Mouse (Mus musculus) limb, embryonic 11.5 days (tissue): ENCODE results near the gene Dock4. TPM values are rescaled to one million over a fixed set of nuclear protein-coding genes. Genes with fewer than 3 reads are reported as not detected.
A peak's percentile ranks its signal among the peaks of the same experiment; 100 is the strongest.

ENCODE experiments used
- ATAC-seq: fragments of 200-750 bp; cut with Nextera tagmentation; 2 replicates; pipeline ENCODE4 v1.8.0; 2017; ENCODE audit warnings: low read depth; ENCODE audit not compliant: insufficient number of reproducible peaks, low FRiP score, low TSS enrichment
- DNase-seq: peaks from one replicate; pipeline ENCODE4 v3.0.0-alpha.2; 2015; ENCODE audit warnings: low spot score
- H3K27ac ChIP-seq: fragments of 300-500 bp; sonication (generic); replicated peaks from 2 replicates; pipeline ENCODE4 v1.5.1; 2014; ENCODE audit warnings: low read depth, mild to moderate bottlenecking, low read length
- H3K27me3 ChIP-seq: fragments of 300-500 bp; sonication (generic); 2 replicates; pipeline ENCODE4 v1.6.1; 2014; ENCODE audit warnings: mild to moderate bottlenecking, low read length, mixed read lengths; ENCODE audit not compliant: control insufficient read depth, insufficient read depth
- H3K36me3 ChIP-seq: fragments of 300-500 bp; sonication (generic); 2 replicates; pipeline ENCODE4 v1.6.1; 2014; ENCODE audit warnings: mild to moderate bottlenecking, low read length, moderate library complexity, mixed read lengths; ENCODE audit not compliant: control insufficient read depth, insufficient read depth
- H3K4me1 ChIP-seq: fragments of 300-500 bp; sonication (generic); 2 replicates; pipeline ENCODE4 v1.6.1; 2014; ENCODE audit warnings: low read length, mixed read lengths; ENCODE audit not compliant: control insufficient read depth, insufficient read depth
- H3K4me2 ChIP-seq: fragments of 300-500 bp; sonication (generic); 2 replicates; pipeline ENCODE4 v1.6.1; 2014; ENCODE audit warnings: low read depth, mild to moderate bottlenecking, moderate library complexity; ENCODE audit not compliant: severe bottlenecking
- H3K4me3 ChIP-seq: fragments of 300-500 bp; sonication (generic); 2 replicates; pipeline ENCODE4 v1.5.1; 2014; ENCODE audit warnings: low read depth, low read length
- H3K9ac ChIP-seq: fragments of 300-500 bp; sonication (generic); 2 replicates; pipeline ENCODE4 v1.6.1; 2014; ENCODE audit warnings: mild to moderate bottlenecking, low read length
- H3K9me3 ChIP-seq: fragments of 300-500 bp; sonication (generic); 2 replicates; pipeline ENCODE4 v1.6.1; 2016; ENCODE audit warnings: low read length; ENCODE audit not compliant: control insufficient read depth
- WGBS: fragments of 180-500 bp; shearing (Covaris S2); extraction: QIAGEN DNeasy Blood & Tissue Kit; methylation state at CpG from one replicate; pipeline ENCODE4 v1.1.7; 2014; 5-methylcytosine and 5-hydroxymethylcytosine counted together
- polyA plus RNA-seq: library from polyadenylated mRNA; unstranded; fragments of >200 nt; fragmentation: Nextera tagmentation; extraction: Ambion mirVana; gene quantifications from 2 replicates; pipeline ENCODE4 v1.2.1, GENCODE M21; 2014

Dock4 gene
- polyA plus RNA-seq, 1 experiment from 2014 or later, result 13.5 TPM

DNA sequence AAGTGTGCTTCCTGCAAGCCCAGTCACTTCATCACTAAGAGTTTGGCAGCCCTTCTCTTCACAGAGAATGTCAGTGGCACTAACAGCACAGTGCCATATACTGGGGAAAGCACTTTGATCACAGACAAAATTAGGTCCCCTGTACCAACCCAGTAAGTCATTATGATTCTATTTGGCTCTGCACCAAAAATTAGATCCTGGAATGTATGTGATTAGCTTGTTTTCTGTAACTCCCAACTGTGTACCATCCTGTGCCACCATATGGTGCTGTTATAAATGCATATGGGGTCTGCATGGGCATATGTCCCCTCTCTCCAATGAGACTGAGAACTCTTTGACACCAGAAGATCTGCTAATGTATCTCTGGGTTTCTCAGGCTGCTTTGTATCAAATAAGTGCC lies 382.3 kb downstream of the Dock4 start:
- Histone ChIP-seq H3K36me3 (no peaks in the 10 kb centered on the region), H3K4me1 (no peaks in the 10 kb centered on the region), H3K9ac (no peak overlapping the region), H3K9me3 (no peaks in the 10 kb centered on the region), H3K27ac (no peak overlapping the region), H3K27me3 (no peaks in the 10 kb centered on the region), H3K4me3 (no peak overlapping the region), H3K4me2 (no peak overlapping the region)
- no peak for DNase-seq
- ATAC-seq, result no peak

GRCm38 (mm10) chr12:40829269-40829668 lies 383.5 kb downstream of the Dock4 start:
- DNase-seq (no peak), ATAC-seq (no peak)
- H3K4me1 ChIP-seq, result no peaks in the 10 kb centered on the region
- H3K9ac ChIP-seq, result no peak overlapping the region
- no peak overlapping the region for H3K4me3 ChIP-seq
- H3K36me3 ChIP-seq, result no peaks in the 10 kb centered on the region
- no peak overlapping the region for H3K27ac ChIP-seq
- WGBS, result 73% methylated on average over 1 of the region's 1 CpGs
- no peaks in the 10 kb centered on the region for H3K9me3 ChIP-seq
- H3K27me3 ChIP-seq, result no peaks in the 10 kb centered on the region
- H3K4me2 ChIP-seq, result no peak overlapping the region

GRCm38 (mm10) chr12:40832157-40832556 lies 386.4 kb downstream of the Dock4 start:
- no peak for DNase-seq
- no peak for ATAC-seq
- H3K4me1 ChIP-seq, result peaks cover 3% of the 10 kb centered on the region; the same call in 1 of the 2 replicates
- no peak overlapping the region for H3K27ac ChIP-seq
- no peak overlapping the region for H3K9ac ChIP-seq
- no peaks in the 10 kb centered on the region for H3K27me3 ChIP-seq
- H3K36me3 ChIP-seq, result no peaks in the 10 kb centered on the region
- H3K4me3 ChIP-seq, result no peak overlapping the region
- no peaks in the 10 kb centered on the region for H3K9me3 ChIP-seq
- 79% methylated on average over 8 of the region's 8 CpGs for WGBS
- no peak overlapping the region for H3K4me2 ChIP-seq

DNA sequence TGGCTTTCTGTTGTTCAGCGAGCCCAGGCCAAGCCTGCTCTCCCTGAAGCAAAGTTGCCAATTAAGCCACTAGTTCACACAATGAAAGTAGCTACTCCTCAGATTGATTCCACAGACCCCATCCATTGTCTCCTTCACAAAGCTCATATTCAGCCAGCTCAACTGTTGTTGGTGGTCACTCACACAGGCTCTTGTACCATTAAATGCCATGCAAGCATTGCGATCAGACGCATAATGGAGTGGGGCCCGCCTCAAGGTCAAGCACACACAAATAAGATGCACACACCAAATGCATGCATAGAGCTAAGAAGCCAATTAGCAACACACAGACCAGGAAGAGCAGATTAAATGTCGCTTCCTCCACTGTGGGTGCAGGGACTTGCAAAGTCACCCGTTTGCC lies 391.2 kb downstream of the Dock4 start:
- H3K36me3 ChIP-seq, result no peaks in the 10 kb centered on the region
- H3K4me2 ChIP-seq, result no peak overlapping the region
- 45% methylated on average over 6 of the region's 6 CpGs for WGBS
- H3K4me3 ChIP-seq, result no peak overlapping the region
- H3K4me1 ChIP-seq, result peaks cover 3% of the 10 kb centered on the region; the same call in 1 of the 2 replicates
- no peak for ATAC-seq
- no peaks in the 10 kb centered on the region for H3K27me3 ChIP-seq
- H3K27ac ChIP-seq, result no peak overlapping the region
- H3K9ac ChIP-seq, result no peak overlapping the region
- no peak for DNase-seq
- no peaks in the 10 kb centered on the region for H3K9me3 ChIP-seq

GRCm38 (mm10) chr12:40837597-40838337 lies 392.0 kb downstream of the Dock4 start:
- Histone ChIP-seq H3K4me1 (peaks cover 3% of the 10 kb centered on the region; the same call in 1 of the 2 replicates), H3K27me3 (no peaks in the 10 kb centered on the region), H3K9me3 (no peaks in the 10 kb centered on the region), H3K4me2 (no peak overlapping the region), H3K4me3 (no peak overlapping the region), H3K9ac (no peak overlapping the region), H3K36me3 (no peaks in the 10 kb centered on the region), H3K27ac (no peak overlapping the region)
- whole genome bisulfite sequencing, result 7% methylated on average over 8 of the region's 8 CpGs
- DNase-seq, result peak; percentile 84
- ATAC-seq, result no peak

DNA sequence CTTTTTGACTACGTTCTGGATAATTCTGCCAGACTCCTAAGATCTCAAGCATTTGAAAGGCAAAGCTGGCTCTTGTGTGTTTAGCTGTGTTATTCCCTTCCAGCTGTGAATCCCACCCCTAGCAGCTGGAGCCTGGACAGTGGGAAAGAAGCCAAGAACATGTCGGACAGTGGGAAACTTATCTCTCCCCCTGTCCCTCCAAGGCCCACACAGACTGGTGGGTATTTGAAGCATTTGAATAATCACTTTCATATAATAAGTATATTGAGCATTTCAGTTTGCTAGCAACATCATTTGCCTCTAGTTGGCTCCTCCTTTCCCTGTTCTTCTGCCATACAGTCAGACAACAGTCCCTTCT lies 392.6 kb downstream of the Dock4 start:
- WGBS, result 68% methylated on average over 2 of the region's 2 CpGs
- H3K4me2 ChIP-seq, result no peak overlapping the region
- H3K4me3 ChIP-seq, result no peak overlapping the region
- DNase-seq (no peak), ATAC-seq (no peak)
- H3K4me1 ChIP-seq, result peaks cover 3% of the 10 kb centered on the region; the same call in 1 of the 2 replicates
- H3K27me3 ChIP-seq, result no peaks in the 10 kb centered on the region
- no peaks in the 10 kb centered on the region for H3K36me3 ChIP-seq
- H3K9ac ChIP-seq, result no peak overlapping the region
- no peak overlapping the region for H3K27ac ChIP-seq
- H3K9me3 ChIP-seq, result no peaks in the 10 kb centered on the region

DNA sequence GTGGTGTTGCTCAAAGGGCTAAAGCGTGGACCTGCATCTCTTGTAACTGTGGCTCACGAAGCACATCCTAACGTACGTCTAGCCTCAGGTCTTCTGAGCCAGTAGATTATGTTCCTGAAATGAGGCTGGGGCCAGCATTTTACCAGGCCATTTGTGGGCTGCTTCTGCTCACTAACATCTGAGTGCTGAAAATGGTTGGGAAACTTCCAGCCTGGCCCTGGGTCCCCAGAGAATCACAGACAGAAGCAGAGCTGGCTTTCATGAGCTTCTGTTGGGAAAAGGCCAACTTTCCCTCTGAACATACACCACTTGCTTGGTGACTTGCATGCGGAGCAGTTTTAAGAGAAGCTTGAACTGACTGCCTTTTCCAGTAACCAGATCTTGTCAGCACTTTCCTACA lies 393.2 kb downstream of the Dock4 start:
- Histone ChIP-seq H3K4me1 (peaks cover 3% of the 10 kb centered on the region; the same call in 1 of the 2 replicates), H3K4me2 (no peak overlapping the region), H3K36me3 (no peaks in the 10 kb centered on the region), H3K4me3 (no peak overlapping the region), H3K9ac (no peak overlapping the region), H3K27me3 (no peaks in the 10 kb centered on the region), H3K9me3 (no peaks in the 10 kb centered on the region), H3K27ac (no peak overlapping the region)
- DNase-seq, result no peak
- whole genome bisulfite sequencing, result 89% methylated on average over 5 of the region's 5 CpGs
- ATAC-seq, result no peak

DNA sequence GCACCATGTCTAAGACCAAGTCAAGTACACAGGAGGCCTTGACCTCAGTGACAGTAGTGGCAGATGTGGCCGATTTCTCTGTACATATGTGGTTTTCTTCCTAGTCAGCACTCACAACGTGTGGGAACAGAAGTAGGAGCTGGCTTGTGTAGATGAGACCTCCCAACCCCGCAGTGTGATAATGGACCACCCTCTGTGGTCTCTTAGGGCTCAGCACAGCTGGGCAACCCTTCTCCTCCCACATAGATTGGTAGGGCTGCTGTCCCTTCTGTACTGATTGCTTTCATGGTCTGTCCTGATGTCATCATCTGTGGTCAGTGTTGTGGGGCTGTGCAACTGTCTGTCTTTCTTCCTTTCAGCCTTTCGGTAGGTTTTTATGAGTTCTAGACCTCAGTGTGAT lies 394.1 kb downstream of the Dock4 start:
- Histone ChIP-seq H3K4me3 (no peak overlapping the region), H3K27me3 (no peaks in the 10 kb centered on the region), H3K9me3 (no peaks in the 10 kb centered on the region), H3K4me2 (no peak overlapping the region), H3K36me3 (no peaks in the 10 kb centered on the region), H3K4me1 (peaks cover 3% of the 10 kb centered on the region; the same call in 1 of the 2 replicates), H3K27ac (no peak overlapping the region), H3K9ac (no peak overlapping the region)
- 79% methylated on average over 4 of the region's 4 CpGs for WGBS
- DNase-seq, result no peak
- ATAC-seq, result no peak
